Mouse (Mus musculus) forebrain, postnatal 0 days (tissue): ENCODE results near the gene Stx6. TPM values are rescaled to one million over a fixed set of nuclear protein-coding genes. Genes with fewer than 3 reads are reported as not detected.
A peak's percentile ranks its signal among the peaks of the same experiment; 100 is the strongest.

Experiments used
- ATAC-seq: fragments of 200-750 bp; cut with Nextera tagmentation; 2 replicates; pipeline ENCODE4 v1.8.0; 2017; ENCODE audit warnings: mild to moderate bottlenecking, moderate library complexity
- DNase-seq: peaks from one replicate; pipeline ENCODE4 v3.0.0-alpha.2; 2015
- H3K27ac ChIP-seq: fragments of 300-500 bp; sonication (generic); 2 replicates; pipeline ENCODE4 v1.5.1; 2014; ENCODE audit warnings: low read depth, mild to moderate bottlenecking, antibody characterized with exemption, low read length, moderate library complexity, mixed read lengths
- H3K27me3 ChIP-seq: fragments of 300-500 bp; sonication (generic); 2 replicates; pipeline ENCODE4 v1.6.1; 2014; ENCODE audit warnings: mild to moderate bottlenecking, low read length, mixed read lengths; ENCODE audit not compliant: insufficient read depth
- H3K36me3 ChIP-seq: fragments of 300-500 bp; sonication (generic); 2 replicates; pipeline ENCODE4 v1.6.1; 2014; ENCODE audit warnings: mild to moderate bottlenecking, moderate library complexity; ENCODE audit not compliant: insufficient read depth
- H3K4me1 ChIP-seq: fragments of 300-500 bp; sonication (generic); 2 replicates; pipeline ENCODE4 v1.6.1; 2014; ENCODE audit warnings: antibody characterized with exemption; ENCODE audit not compliant: insufficient read depth
- H3K4me2 ChIP-seq: fragments of 300-500 bp; sonication (generic); 2 replicates; pipeline ENCODE4 v1.6.1; 2014; ENCODE audit warnings: low read depth, mild to moderate bottlenecking, moderate library complexity
- H3K4me3 ChIP-seq: fragments of 300-500 bp; sonication (generic); 2 replicates; pipeline ENCODE4 v1.5.1; 2014; ENCODE audit warnings: low read depth, low read length, mixed read lengths
- H3K9ac ChIP-seq: fragments of 300-500 bp; sonication (generic); 2 replicates; pipeline ENCODE4 v1.6.1; 2014; ENCODE audit warnings: mild to moderate bottlenecking
- H3K9me3 ChIP-seq: fragments of 300-500 bp; sonication (generic); 2 replicates; pipeline ENCODE4 v1.6.1; 2016; ENCODE audit warnings: low read length
- CTCF ChIP-seq: sonication (generic); IDR thresholded peaks from 2 replicates; pipeline ENCODE4 v1.5.1; 2016; ENCODE audit warnings: antibody characterized with exemption, control low read depth, low read depth
- WGBS: fragments of 180-500 bp; shearing (Covaris S2); extraction: QIAGEN DNeasy Blood & Tissue Kit; methylation state at CpG from one replicate; pipeline ENCODE4 v1.1.7; 2014; 5-methylcytosine and 5-hydroxymethylcytosine counted together
- polyA plus RNA-seq: library from polyadenylated mRNA; unstranded; fragments of >200 nt; fragmentation: Nextera tagmentation; extraction: Ambion mirVana; gene quantifications from 2 replicates; pipeline ENCODE4 v1.2.1, GENCODE M21; 2015
- total RNA-seq: library from RNA; depleted of rRNA; stranded (reverse); fragments of >200 nt; gene quantifications from 2 replicates; pipeline ENCODE4 v1.2.3, GENCODE M21; 2014

Gene Stx6
- total and polyA plus RNA-seq, 2 experiments from 2014 or later = 97.5 to 120 TPM

GRCm38 (mm10) chr1:155212936-155213774 lies 54.6 kb downstream of the Stx6 start:
- peak; percentile 40 for ATAC-seq
- 13% methylated on average over 18 of the region's 18 CpGs for WGBS
- Histone ChIP-seq H3K27me3 (no peaks in the 10 kb centered on the region), H3K4me1 (peaks cover 18% of the 10 kb centered on the region), H3K9me3 (no peaks in the 10 kb centered on the region), H3K4me3 (no peak overlapping the region), H3K9ac (no peak overlapping the region), H3K4me2 (no peak overlapping the region), H3K36me3 (no peaks in the 10 kb centered on the region), H3K27ac (peak overlapping the region; percentile 16; the same call in 1 of the 2 replicates)
- TF ChIP-seq CTCF = no peak; the same call in 1 of the 2 replicates
- peak; percentile 65 for DNase-seq

GRCm38 (mm10) chr1:155213912-155214311 lies 55.4 kb downstream of the Stx6 start:
- Histone ChIP-seq H3K27me3 (no peaks in the 10 kb centered on the region), H3K27ac (no peak overlapping the region), H3K36me3 (no peaks in the 10 kb centered on the region), H3K9me3 (no peaks in the 10 kb centered on the region), H3K9ac (no peak overlapping the region), H3K4me3 (no peak overlapping the region), H3K4me2 (no peak overlapping the region), H3K4me1 (peaks cover 18% of the 10 kb centered on the region)
- 74% methylated on average over 7 of the region's 7 CpGs for WGBS
- ATAC-seq (no peak), DNase-seq (no peak)
- no peak for TF ChIP-seq CTCF

- Histone ChIP-seq H3K36me3 (no peaks in the 10 kb centered on the region), H3K27ac (no peak overlapping the region), H3K27me3 (no peaks in the 10 kb centered on the region), H3K4me3 (no peak overlapping the region), H3K4me1 (peaks cover 18% of the 10 kb centered on the region), H3K9ac (no peak overlapping the region), H3K9me3 (no peaks in the 10 kb centered on the region), H3K4me2 (no peak overlapping the region)
- peak; percentile 51 for TF ChIP-seq CTCF
- peak; percentile 30 for ATAC-seq
- 58% methylated on average over 9 of the region's 9 CpGs for WGBS
- DNase-seq = no peak
These were observed 56.7 kb downstream of the Stx6 start for GRCm38 (mm10) chr1:155215066-155215764.

GRCm38 (mm10) chr1:155216313-155216712 lies 57.8 kb downstream of the Stx6 start:
- DNase-seq (no peak), ATAC-seq (no peak)
- 81% methylated on average over 11 of the region's 11 CpGs for WGBS
- H3K9me3 ChIP-seq = no peaks in the 10 kb centered on the region
- H3K4me3 ChIP-seq = no peak overlapping the region
- H3K9ac ChIP-seq = no peak overlapping the region
- peaks cover 18% of the 10 kb centered on the region for H3K4me1 ChIP-seq
- no peaks in the 10 kb centered on the region for H3K36me3 ChIP-seq
- no peak for TF ChIP-seq CTCF
- H3K27ac ChIP-seq = no peak overlapping the region
- H3K4me2 ChIP-seq = no peak overlapping the region
- no peaks in the 10 kb centered on the region for H3K27me3 ChIP-seq

GRCm38 (mm10) chr1:155216844-155217243 lies 58.3 kb downstream of the Stx6 start:
- H3K9me3 ChIP-seq = no peaks in the 10 kb centered on the region
- no peak for TF ChIP-seq CTCF
- peaks cover 19% of the 10 kb centered on the region for H3K4me1 ChIP-seq
- no peak overlapping the region for H3K4me2 ChIP-seq
- no peaks in the 10 kb centered on the region for H3K27me3 ChIP-seq
- DNase-seq (no peak), ATAC-seq (no peak)
- no peaks in the 10 kb centered on the region for H3K36me3 ChIP-seq
- no peak overlapping the region for H3K4me3 ChIP-seq
- 72% methylated on average over 6 of the region's 6 CpGs for WGBS
- no peak overlapping the region for H3K9ac ChIP-seq
- no peak overlapping the region for H3K27ac ChIP-seq

GRCm38 (mm10) chr1:155217865-155218541 lies 59.5 kb downstream of the Stx6 start:
- ATAC-seq = no peak
- Histone ChIP-seq H3K4me2 (no peak overlapping the region), H3K4me1 (peaks cover 16% of the 10 kb centered on the region), H3K27ac (no peak overlapping the region), H3K27me3 (no peaks in the 10 kb centered on the region), H3K36me3 (no peaks in the 10 kb centered on the region), H3K9me3 (no peaks in the 10 kb centered on the region), H3K9ac (no peak overlapping the region), H3K4me3 (no peak overlapping the region)
- peak; percentile 91 for TF ChIP-seq CTCF
- 43% methylated on average over 9 of the region's 9 CpGs for WGBS
- DNase-seq = peak; percentile 86

- Histone ChIP-seq H3K9me3 (no peaks in the 10 kb centered on the region), H3K4me3 (no peak overlapping the region), H3K4me2 (no peak overlapping the region), H3K9ac (no peak overlapping the region), H3K36me3 (no peaks in the 10 kb centered on the region), H3K27me3 (no peaks in the 10 kb centered on the region), H3K27ac (no peak overlapping the region), H3K4me1 (peaks cover 11% of the 10 kb centered on the region)
- TF ChIP-seq CTCF = no peak
- WGBS = 80% methylated on average over 5 of the region's 5 CpGs
- DNase-seq = no peak
- no peak for ATAC-seq
These were observed 60.4 kb downstream of the Stx6 start for GRCm38 (mm10) chr1:155218924-155219323.
